8 mouse cellular contexts compared by ENCODE assay signal in the genomic region with DNA sequence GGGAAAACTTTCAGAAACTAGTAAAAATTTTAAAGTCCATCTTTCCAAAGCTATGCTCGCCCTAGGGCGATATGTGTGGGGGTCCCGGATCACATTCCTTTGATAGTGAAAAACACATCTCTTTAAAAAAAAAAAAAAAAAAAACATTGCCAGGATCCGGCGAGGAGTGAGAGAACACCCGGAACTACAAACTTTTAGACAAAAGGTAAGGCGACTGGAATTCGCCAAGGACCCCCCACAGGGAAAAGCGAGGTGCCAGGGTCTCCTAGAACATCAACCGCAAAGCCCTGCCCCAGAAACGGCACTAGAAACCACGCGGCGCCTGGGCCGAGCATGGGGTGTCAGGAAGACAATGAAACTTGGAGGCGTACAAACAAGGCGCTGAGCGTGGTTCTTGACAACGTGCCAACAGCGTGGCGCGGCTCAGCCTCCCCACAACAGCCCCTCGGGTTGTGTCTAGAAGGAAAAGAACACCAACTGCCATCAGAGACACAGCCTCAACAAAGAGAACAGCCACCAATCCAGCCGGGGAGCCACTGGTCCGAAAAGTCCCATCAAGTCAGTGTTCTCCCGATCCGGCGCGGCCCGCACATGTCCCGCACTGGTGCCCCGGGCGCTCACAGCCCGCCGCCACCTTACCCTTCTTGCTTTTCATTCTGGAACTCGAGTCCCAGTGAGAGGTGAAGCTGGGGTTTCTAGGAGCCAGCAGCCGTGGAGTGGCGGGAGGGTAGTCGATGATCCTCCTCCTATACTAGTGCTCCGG. TPM values are rescaled to one million over a fixed set of nuclear protein-coding genes. Genes with fewer than 3 reads are reported as not detected.
A peak's percentile ranks its signal among the peaks of the same experiment; 100 is the strongest.
DNase-seq lines count a peak whose midpoint lies in the region; ATAC-seq and TF ChIP-seq lines count a peak whose summit lies in the region.

No protein-coding gene starts in this region.

- H3K4me3 ChIP-seq in MEL (ENCODE audit: control insufficient read depth in 1 of 2, insufficient read depth in 1 of 2, low read depth in 2 of 2, low read length in 2 of 2), result peak overlapping the region; percentile 79 to 99
- H3K4me3 ChIP-seq in forebrain, embryonic 15.5 days, result peak overlapping the region; percentile 57
- peak overlapping the region; percentile 59 for H3K4me3 ChIP-seq in hindbrain, embryonic 11.5 days (ENCODE audit: low read depth, low read length)
- peak overlapping the region; percentile 65 for H3K4me3 ChIP-seq in liver, adult 2 months (ENCODE audit: insufficient read depth, low read depth, low read length)
- H3K4me3 ChIP-seq in midbrain, postnatal 0 days (ENCODE audit: low read depth, low read length), result peak overlapping the region; percentile 57

- no peak for TF ChIP-seq RAD21 in MEL (IDR thresholded peaks at IDR 0.05; ENCODE audit: low read depth, low read length)

- no peak for TF ChIP-seq CTCF in MEL (IDR thresholded peaks at IDR 0.05 in 2 of 3, conservative IDR thresholded peaks at IDR 0.05 in 1 of 3; ENCODE audit: control insufficient read depth in 1 of 3, insufficient read depth in 1 of 3, low read depth in 2 of 3, low read length in 3 of 3, poor library complexity in 1 of 3, severe bottlenecking in 1 of 3)
- no peak for TF ChIP-seq CTCF in liver, adult 2 months (IDR thresholded peaks at IDR 0.05; ENCODE audit: low read depth, low read length)
- TF ChIP-seq CTCF in midbrain, postnatal 0 days (IDR thresholded peaks at IDR 0.05), result no peak

- ATAC-seq in forebrain, embryonic 15.5 days (replicated peaks), result peak; percentile 30
- peak; percentile 14 for ATAC-seq in hindbrain, embryonic 11.5 days (ENCODE audit: low FRiP score)
- ATAC-seq in midbrain, postnatal 0 days (ENCODE audit: low FRiP score), result no peak

- no peaks in the 10 kb centered on the region for H3K9me3 ChIP-seq in MEL (replicated peaks; ENCODE audit: insufficient read depth, low read length)
- H3K9me3 ChIP-seq in forebrain, embryonic 15.5 days, result no peaks in the 10 kb centered on the region
- no peaks in the 10 kb centered on the region for H3K9me3 ChIP-seq in hindbrain, embryonic 11.5 days (ENCODE audit: control insufficient read depth, low read length)
- H3K9me3 ChIP-seq in midbrain, postnatal 0 days (ENCODE audit: low read length), result no peaks in the 10 kb centered on the region

- peak overlapping the region; percentile 90 for H3K27ac ChIP-seq in MEL (ENCODE audit: control insufficient read depth, low read depth, low read length)
- H3K27ac ChIP-seq in forebrain, embryonic 15.5 days (replicated peaks), result peak overlapping the region; percentile 78
- H3K27ac ChIP-seq in hindbrain, embryonic 11.5 days (ENCODE audit: low read depth, low read length), result peak overlapping the region; percentile 89
- peak overlapping the region; percentile 86 for H3K27ac ChIP-seq in liver, adult 2 months (replicated peaks; ENCODE audit: insufficient read depth, low read depth, low read length)
- H3K27ac ChIP-seq in midbrain, postnatal 0 days (ENCODE audit: low read depth, low read length), result peak overlapping the region; percentile 38; the same call in 1 of the 2 replicates

- H3K36me3 ChIP-seq in MEL (ENCODE audit: control insufficient read depth in 1 of 2, insufficient read depth in 2 of 2, low read length in 2 of 2), result peaks cover 4 to 29% of the 10 kb centered on the region in 2 experiments; a peak in 3 of 4 replicates
- H3K36me3 ChIP-seq in forebrain, embryonic 15.5 days, result no peaks in the 10 kb centered on the region
- H3K36me3 ChIP-seq in hindbrain, embryonic 11.5 days (ENCODE audit: control insufficient read depth, insufficient read depth, low read length), result no peaks in the 10 kb centered on the region
- H3K36me3 ChIP-seq in liver, adult 2 months (ENCODE audit: control insufficient read depth, insufficient read depth, low read length), result no peaks in the 10 kb centered on the region
- H3K36me3 ChIP-seq in midbrain, postnatal 0 days (ENCODE audit: insufficient read depth, low read length), result no peaks in the 10 kb centered on the region

- peak; percentile 86 for DNase-seq in MEL (ENCODE audit: low read depth, low spot score)
- peak; percentile 36 to 37 for DNase-seq in adrenal gland, postnatal 4 days (ENCODE audit: low spot score in 2 of 2)
- peak; percentile 80 for DNase-seq in hindbrain, embryonic 11.5 days (ENCODE audit: low spot score)
- DNase-seq in liver, adult 2 months (ENCODE audit: extremely low read depth, low read depth, low spot score), result peak; percentile 59
- peak; percentile 68 for DNase-seq in midbrain, postnatal 0 days (ENCODE audit: low spot score)
- peak; percentile 58 for DNase-seq in testis, postnatal 14 days (ENCODE audit: low spot score)
- DNase-seq in frontal cortex, postnatal 25 days (ENCODE audit: low spot score in 2 of 2), result no peak

- TF ChIP-seq POLR2A in MEL (IDR thresholded peaks at IDR 0.05; ENCODE audit: control insufficient read depth in 1 of 2, insufficient read depth in 1 of 2, low read depth in 1 of 2, low read length in 2 of 2, poor library complexity in 1 of 2), result no peak
- no peak for TF ChIP-seq POLR2A in liver, adult 2 months (IDR thresholded peaks at IDR 0.05; ENCODE audit: extremely low read depth, insufficient read depth, low read length)

- TF ChIP-seq EP300 in MEL (IDR thresholded peaks at IDR 0.05; ENCODE audit: low read depth in 1 of 2, low read length in 2 of 2), result no peak; a peak in 1 of 4 replicates

- WGBS in forebrain, embryonic 15.5 days, result under 1% methylated on average over 40 of the region's 40 CpGs
- under 1% methylated on average over 40 of the region's 40 CpGs for WGBS in hindbrain, embryonic 11.5 days
- WGBS in liver, adult 2 months, result under 1% methylated on average over 40 of the region's 40 CpGs
- WGBS in midbrain, postnatal 0 days, result under 1% methylated on average over 40 of the region's 40 CpGs

- H3K4me1 ChIP-seq in MEL (ENCODE audit: control insufficient read depth in 1 of 2, insufficient read depth in 2 of 2, low read length in 2 of 2), result peaks cover 15 to 22% of the 10 kb centered on the region in 2 experiments; a peak in 3 of 4 replicates
- H3K4me1 ChIP-seq in forebrain, embryonic 15.5 days, result peaks cover 70% of the 10 kb centered on the region
- H3K4me1 ChIP-seq in hindbrain, embryonic 11.5 days (replicated peaks; ENCODE audit: control insufficient read depth, insufficient read depth, low read length), result no peaks in the 10 kb centered on the region; the same call in 1 of the 2 replicates
- H3K4me1 ChIP-seq in liver, adult 2 months (ENCODE audit: control insufficient read depth, insufficient read depth, low read length), result peaks cover 15% of the 10 kb centered on the region
- H3K4me1 ChIP-seq in midbrain, postnatal 0 days (ENCODE audit: insufficient read depth, low read length), result peaks cover 14% of the 10 kb centered on the region

- H3K27me3 ChIP-seq in MEL (ENCODE audit: control insufficient read depth in 1 of 2, insufficient read depth in 2 of 2, low read length in 2 of 2), result no peaks in the 10 kb centered on the region
- H3K27me3 ChIP-seq in forebrain, embryonic 15.5 days, result peaks cover 15% of the 10 kb centered on the region
- H3K27me3 ChIP-seq in hindbrain, embryonic 11.5 days (ENCODE audit: control insufficient read depth, insufficient read depth, low read length), result no peaks in the 10 kb centered on the region
- no peaks in the 10 kb centered on the region for H3K27me3 ChIP-seq in liver, adult 2 months (ENCODE audit: control insufficient read depth, insufficient read depth, low read length)
- peaks cover 21% of the 10 kb centered on the region for H3K27me3 ChIP-seq in midbrain, postnatal 0 days (ENCODE audit: insufficient read depth, low read length)

- H3K9ac ChIP-seq in MEL (ENCODE audit: control insufficient read depth, low read depth, low read length, poor library complexity, severe bottlenecking), result peak overlapping the region; percentile 94
- peak overlapping the region; percentile 64 for H3K9ac ChIP-seq in forebrain, embryonic 15.5 days (replicated peaks)
- H3K9ac ChIP-seq in hindbrain, embryonic 11.5 days (ENCODE audit: low read depth, low read length), result peak overlapping the region; percentile 68
- H3K9ac ChIP-seq in liver, adult 2 months (ENCODE audit: low read depth, low read length), result peak overlapping the region; percentile 82
- 0 out of 2 replicates have a peak overlapping the region, but pooled peaks have one; percentile 13 for H3K9ac ChIP-seq in midbrain, postnatal 0 days (replicated peaks; ENCODE audit: low read length, poor library complexity, severe bottlenecking)

- H3K4me2 ChIP-seq in forebrain, embryonic 15.5 days (replicated peaks), result peak overlapping the region; percentile 94
- peak overlapping the region; percentile 70 for H3K4me2 ChIP-seq in hindbrain, embryonic 11.5 days (replicated peaks; ENCODE audit: low read depth, low read length)
- H3K4me2 ChIP-seq in midbrain, postnatal 0 days (ENCODE audit: low read depth, low read length, poor library complexity, severe bottlenecking), result peak overlapping the region; percentile 99

- H3K79me2 ChIP-seq in MEL (ENCODE audit: control insufficient read depth, insufficient read depth, low read length, poor library complexity), result peaks cover 60% of the 10 kb centered on the region
- peaks cover 5% of the 10 kb centered on the region; the same call in 1 of the 2 replicates for H3K79me2 ChIP-seq in liver, adult 2 months (ENCODE audit: control insufficient read depth, insufficient read depth, low read length)

TF ChIP-seq in MEL, 35 proteins besides CTCF, POLR2A, EP300 and RAD21 (continues in another document):
- TF ChIP-seq USF2 (IDR thresholded peaks at IDR 0.05; ENCODE audit: borderline replicate concordance in 1 of 2, insufficient read depth in 1 of 2, low read depth in 1 of 2, low read length in 2 of 2) (no peak), E2F4 (IDR thresholded peaks at IDR 0.05; ENCODE audit: borderline replicate concordance, low read depth, low read length) (0 out of 2 replicates have a peak, but pooled peaks have one; percentile 56), MYB (IDR thresholded peaks at IDR 0.05; ENCODE audit: low read depth, low read length) (no peak), ETS1 (IDR thresholded peaks at IDR 0.05; ENCODE audit: low read depth, low read length) (no peak; the same call in 1 of the 2 replicates), HCFC1 (IDR thresholded peaks at IDR 0.05; ENCODE audit: low read depth, low read length) (peak; percentile 11), MYC (IDR thresholded peaks at IDR 0.05; ENCODE audit: low read depth, low read length) (peak; percentile 81), GABPA (IDR thresholded peaks at IDR 0.05; ENCODE audit: low read depth, low read length) (no peak)

RNA-seq across cellular contexts. Expression of a gene that starts 2.9 kb away (rescaled TPM):
- total RNA-seq in MEL (2012; rRNA removed), result 9.1 and 10.9 TPM in 2 replicates
- 10 to 100 TPM in 1 of 2 experiments, not detected in 1; 29.5 TPM for polyA plus RNA-seq in MEL (2012; ENCODE audit: insufficient read depth in 1 of 2, insufficient read length in 2 of 2, low read depth in 1 of 2, low replicate concordance in 2 of 2, missing spikeins in 1 of 2)
- 10 to 100 TPM; 79.0 to 81.1 TPM for total RNA-seq in adrenal gland, postnatal 4 days (2021)
- 12.4 and 14.1 TPM in 2 replicates for polyA plus RNA-seq in forebrain, embryonic 15.5 days (2015; fragmentation: Nextera tagmentation; extraction: Ambion mirVana)
- 61.6 and 66.0 TPM in 2 replicates for polyA plus RNA-seq in hindbrain, embryonic 11.5 days (2014; fragmentation: Nextera tagmentation; extraction: Ambion mirVana)
- 10.6 and 16.2 TPM in 2 replicates for total RNA-seq in liver, adult 2 months (2014; rRNA removed)
- polyA plus RNA-seq in liver, adult 2 months (2012; rRNA removed), result 14.5 and 17.0 TPM in 2 replicates
- 5.6 and 5.8 TPM in 2 replicates for total RNA-seq in midbrain, postnatal 0 days (2014; rRNA removed)
- 3.8 and 4.2 TPM in 2 replicates for polyA plus RNA-seq in midbrain, postnatal 0 days (2015; fragmentation: Nextera tagmentation; extraction: Ambion mirVana)

Comparison
In these comparisons a context has a peak if more than half of its experiments do, and no peak if none do; other contexts are left out.
1. DNase-seq: peak in MEL (single experiment), adrenal gland, postnatal 4 days (2 of 2), hindbrain, embryonic 11.5 days (single experiment), liver, adult 2 months (single experiment), midbrain, postnatal 0 days (single experiment) and testis, postnatal 14 days (single experiment); none in frontal cortex, postnatal 25 days (0 of 2).
2. H3K27ac ChIP-seq: peak in every context shown above with its lines; median percentile 90 in MEL; 89 in hindbrain, embryonic 11.5 days; 86 in liver, adult 2 months; 78 in forebrain, embryonic 15.5 days; 38 in midbrain, postnatal 0 days.
3. H3K9ac ChIP-seq: peak in every context shown above with its lines; median percentile 94 in MEL; 82 in liver, adult 2 months; 68 in hindbrain, embryonic 11.5 days; 64 in forebrain, embryonic 15.5 days; 13 in midbrain, postnatal 0 days.
4. Peak in every context shown above with its lines, with median percentiles within 50 percentile points of each other: H3K4me3 ChIP-seq and H3K4me2 ChIP-seq.